Mouse (Mus musculus) limb, embryonic 15.5 days (tissue): ENCODE data around the gene Cytip. TPM values are rescaled to one million over a fixed set of nuclear protein-coding genes. Genes with fewer than 3 reads are reported as not detected.

ENCODE experiments used
- ATAC-seq: fragments of 200-750 bp; cut with Nextera tagmentation; 2 replicates; pipeline ENCODE4 v1.8.0; 2017; ENCODE audit warnings: low read depth, moderate TSS enrichment; ENCODE audit not compliant: insufficient number of reproducible peaks, low FRiP score, low TSS enrichment
- H3K27ac ChIP-seq: fragments of 300-500 bp; sonication (generic); 2 replicates; pipeline ENCODE4 v1.5.1; 2015; ENCODE audit warnings: moderate library complexity, mild to moderate bottlenecking, inconsistent platforms
- H3K27me3 ChIP-seq: fragments of 300-500 bp; sonication (generic); 2 replicates; pipeline ENCODE4 v1.6.1; 2015; ENCODE audit warnings: inconsistent platforms
- H3K36me3 ChIP-seq: fragments of 300-500 bp; sonication (generic); 2 replicates; pipeline ENCODE4 v1.6.1; 2015; ENCODE audit warnings: inconsistent platforms
- H3K4me1 ChIP-seq: fragments of 300-500 bp; sonication (generic); 2 replicates; pipeline ENCODE4 v1.6.1; 2015; ENCODE audit warnings: inconsistent platforms
- H3K4me2 ChIP-seq: fragments of 300-500 bp; sonication (generic); 2 replicates; pipeline ENCODE4 v1.6.1; 2015; ENCODE audit warnings: mild to moderate bottlenecking, inconsistent platforms
- H3K4me3 ChIP-seq: fragments of 300-500 bp; sonication (generic); 2 replicates; pipeline ENCODE4 v1.5.1; 2015; ENCODE audit warnings: mild to moderate bottlenecking, inconsistent platforms
- H3K9ac ChIP-seq: fragments of 300-500 bp; sonication (generic); 2 replicates; pipeline ENCODE4 v1.6.1; 2015; ENCODE audit warnings: inconsistent platforms
- H3K9me3 ChIP-seq: fragments of 300-500 bp; sonication (generic); 2 replicates; pipeline ENCODE4 v1.6.1; 2016; ENCODE audit warnings: inconsistent platforms
- WGBS: fragments of 180-500 bp; shearing (Covaris S2); methylation state at CpG from one replicate; pipeline ENCODE4 v1.1.7; 2015; 5-methylcytosine and 5-hydroxymethylcytosine counted together
- polyA plus RNA-seq: library from polyadenylated mRNA; unstranded; fragments of >200 nt; fragmentation: Nextera tagmentation; extraction: Ambion mirVana; gene quantifications from 2 replicates; pipeline ENCODE4 v1.2.1, GENCODE M21; 2015

Gene Cytip
- polyA plus RNA-seq, 1 experiment from 2014 or later = 2.8 TPM

DNA sequence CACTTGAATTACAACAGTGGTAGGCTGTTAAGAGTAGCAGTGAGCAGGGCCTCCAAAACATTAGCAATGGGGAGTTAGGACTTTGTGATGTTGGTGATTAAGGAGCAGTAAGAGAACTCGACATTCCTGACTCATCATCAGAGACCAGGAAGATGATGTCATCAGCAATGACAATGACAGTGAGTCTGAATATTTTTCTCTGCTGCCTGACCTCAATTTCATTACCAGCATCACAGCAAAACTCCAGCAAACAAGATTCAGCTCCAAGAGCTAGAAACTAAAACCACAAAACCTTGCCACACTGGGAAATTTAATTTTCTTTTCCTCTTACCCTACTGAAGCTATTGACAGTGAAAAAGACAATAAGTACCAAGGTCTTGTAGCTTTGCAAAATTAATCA lies 14.6 kb downstream of the Cytip start:
- no peak overlapping the region for H3K9ac ChIP-seq
- ATAC-seq = no peak
- H3K4me1 ChIP-seq = no peaks in the 10 kb centered on the region
- H3K9me3 ChIP-seq = no peaks in the 10 kb centered on the region
- no peak overlapping the region for H3K4me3 ChIP-seq
- no peak overlapping the region for H3K4me2 ChIP-seq
- H3K36me3 ChIP-seq = no peaks in the 10 kb centered on the region
- 57% methylated on average over 1 of the region's 1 CpGs for WGBS
- H3K27ac ChIP-seq = no peak overlapping the region
- no peaks in the 10 kb centered on the region for H3K27me3 ChIP-seq

GRCm38 (mm10) chr2:58179056-58179455 lies 16.3 kb downstream of the Cytip start:
- ATAC-seq = no peak
- H3K9ac ChIP-seq = no peak overlapping the region
- H3K27me3 ChIP-seq = no peaks in the 10 kb centered on the region
- no peaks in the 10 kb centered on the region for H3K36me3 ChIP-seq
- H3K9me3 ChIP-seq = no peaks in the 10 kb centered on the region
- H3K4me3 ChIP-seq = no peak overlapping the region
- no peak overlapping the region for H3K27ac ChIP-seq
- peaks cover 4% of the 10 kb centered on the region; the same call in 1 of the 2 replicates for H3K4me1 ChIP-seq
- WGBS = 61% methylated on average over 1 of the region's 1 CpGs
- H3K4me2 ChIP-seq = no peak overlapping the region

GRCm38 (mm10) chr2:58175392-58176291 lies 19.7 kb downstream of the Cytip start:
- Histone ChIP-seq H3K9me3 (no peaks in the 10 kb centered on the region), H3K9ac (no peak overlapping the region), H3K27me3 (no peaks in the 10 kb centered on the region), H3K4me2 (no peak overlapping the region), H3K36me3 (no peaks in the 10 kb centered on the region), H3K4me3 (no peak overlapping the region), H3K4me1 (peaks cover 4% of the 10 kb centered on the region; the same call in 1 of the 2 replicates), H3K27ac (no peak overlapping the region)
- ATAC-seq = no peak
- 57% methylated on average over 8 of the region's 8 CpGs for WGBS

GRCm38 (mm10) chr2:58174476-58175286 lies 20.7 kb downstream of the Cytip start:
- Histone ChIP-seq H3K9me3 (no peaks in the 10 kb centered on the region), H3K4me2 (no peak overlapping the region), H3K4me3 (no peak overlapping the region), H3K4me1 (peaks cover 4% of the 10 kb centered on the region; the same call in 1 of the 2 replicates), H3K27me3 (no peaks in the 10 kb centered on the region), H3K36me3 (no peaks in the 10 kb centered on the region), H3K9ac (no peak overlapping the region), H3K27ac (no peak overlapping the region)
- no peak for ATAC-seq
- 46% methylated on average over 9 of the region's 9 CpGs for WGBS

DNA sequence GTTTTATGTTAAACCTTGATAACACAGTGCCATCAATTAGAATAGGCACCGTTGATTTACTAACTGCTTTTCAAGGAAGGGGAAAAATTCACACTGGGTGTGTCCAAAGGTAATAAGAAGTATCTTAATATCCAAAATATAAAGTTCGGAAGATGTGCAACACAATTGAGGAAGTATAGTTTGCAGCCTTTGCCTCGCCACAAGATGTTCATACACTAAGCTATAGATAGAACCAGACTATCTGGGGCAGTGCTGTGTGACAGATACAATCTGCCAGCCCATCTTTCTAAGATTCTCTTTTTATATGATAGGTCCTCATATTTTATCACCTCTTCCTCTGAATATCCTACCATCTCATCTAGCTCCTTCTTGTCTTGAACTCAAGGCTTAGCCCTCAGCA lies 22.4 kb downstream of the Cytip start:
- Histone ChIP-seq H3K27ac (no peak overlapping the region), H3K4me1 (peaks cover 4% of the 10 kb centered on the region; the same call in 1 of the 2 replicates), H3K4me3 (no peak overlapping the region), H3K36me3 (no peaks in the 10 kb centered on the region), H3K9ac (no peak overlapping the region), H3K9me3 (no peaks in the 10 kb centered on the region), H3K4me2 (no peak overlapping the region), H3K27me3 (no peaks in the 10 kb centered on the region)
- ATAC-seq = no peak
- 81% methylated on average over 3 of the region's 3 CpGs for WGBS

DNA sequence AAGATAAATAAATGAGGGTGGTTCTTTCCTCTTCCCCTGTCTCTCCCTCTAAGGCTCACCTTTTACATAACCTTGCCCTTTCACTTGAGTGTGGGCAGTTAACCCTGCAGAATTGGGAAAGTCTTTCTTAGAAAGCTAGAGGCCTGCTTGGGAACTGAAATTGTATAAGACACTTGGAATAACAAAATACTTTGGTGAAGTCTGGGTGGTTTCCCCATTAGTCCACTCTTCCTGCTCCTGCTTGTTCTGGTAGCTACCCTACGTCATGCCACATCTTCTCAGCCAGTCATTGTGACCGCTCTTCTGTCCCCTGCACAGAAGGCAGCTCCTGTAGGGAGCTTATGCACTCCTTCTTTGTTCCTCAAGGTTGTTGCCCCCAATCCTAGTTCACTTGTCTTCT lies 26.2 kb downstream of the Cytip start:
- no peak overlapping the region for H3K4me2 ChIP-seq
- WGBS = 86% methylated on average over 2 of the region's 2 CpGs
- no peak overlapping the region for H3K4me3 ChIP-seq
- no peaks in the 10 kb centered on the region for H3K4me1 ChIP-seq
- H3K27me3 ChIP-seq = no peaks in the 10 kb centered on the region
- no peaks in the 10 kb centered on the region for H3K9me3 ChIP-seq
- H3K36me3 ChIP-seq = no peaks in the 10 kb centered on the region
- no peak overlapping the region for H3K27ac ChIP-seq
- no peak for ATAC-seq
- no peak overlapping the region for H3K9ac ChIP-seq

- 80% methylated on average over 3 of the region's 3 CpGs for WGBS
- H3K4me3 ChIP-seq = no peak overlapping the region
- H3K27ac ChIP-seq = no peak overlapping the region
- H3K9me3 ChIP-seq = no peaks in the 10 kb centered on the region
- H3K27me3 ChIP-seq = no peaks in the 10 kb centered on the region
- ATAC-seq = no peak
- no peaks in the 10 kb centered on the region for H3K36me3 ChIP-seq
- no peak overlapping the region for H3K9ac ChIP-seq
- no peaks in the 10 kb centered on the region for H3K4me1 ChIP-seq
- H3K4me2 ChIP-seq = no peak overlapping the region
Measured at GRCm38 (mm10) chr2:58167654-58168053, 27.7 kb downstream of the Cytip start.

DNA sequence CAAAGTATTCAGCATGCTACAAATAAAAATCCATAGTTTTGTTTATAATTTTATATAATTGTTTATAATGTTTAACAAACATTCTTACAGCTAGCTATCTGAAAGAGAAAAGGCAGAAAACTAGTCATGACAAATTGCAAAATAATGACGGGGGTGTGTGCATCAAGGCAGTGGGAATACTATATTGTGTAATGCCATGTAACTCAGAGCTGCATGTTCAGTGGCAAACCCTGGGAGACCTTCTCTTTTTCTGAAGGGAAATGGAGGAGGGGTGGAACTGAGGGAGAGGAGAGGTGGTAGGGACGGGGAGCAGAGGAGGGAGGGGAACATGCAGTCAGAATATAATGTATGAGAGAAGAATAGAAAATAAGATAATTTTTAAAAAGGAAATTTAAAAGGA lies 28.6 kb downstream of the Cytip start:
- no peak overlapping the region for H3K4me3 ChIP-seq
- 60% methylated on average over 2 of the region's 2 CpGs for WGBS
- no peak overlapping the region for H3K4me2 ChIP-seq

DNA sequence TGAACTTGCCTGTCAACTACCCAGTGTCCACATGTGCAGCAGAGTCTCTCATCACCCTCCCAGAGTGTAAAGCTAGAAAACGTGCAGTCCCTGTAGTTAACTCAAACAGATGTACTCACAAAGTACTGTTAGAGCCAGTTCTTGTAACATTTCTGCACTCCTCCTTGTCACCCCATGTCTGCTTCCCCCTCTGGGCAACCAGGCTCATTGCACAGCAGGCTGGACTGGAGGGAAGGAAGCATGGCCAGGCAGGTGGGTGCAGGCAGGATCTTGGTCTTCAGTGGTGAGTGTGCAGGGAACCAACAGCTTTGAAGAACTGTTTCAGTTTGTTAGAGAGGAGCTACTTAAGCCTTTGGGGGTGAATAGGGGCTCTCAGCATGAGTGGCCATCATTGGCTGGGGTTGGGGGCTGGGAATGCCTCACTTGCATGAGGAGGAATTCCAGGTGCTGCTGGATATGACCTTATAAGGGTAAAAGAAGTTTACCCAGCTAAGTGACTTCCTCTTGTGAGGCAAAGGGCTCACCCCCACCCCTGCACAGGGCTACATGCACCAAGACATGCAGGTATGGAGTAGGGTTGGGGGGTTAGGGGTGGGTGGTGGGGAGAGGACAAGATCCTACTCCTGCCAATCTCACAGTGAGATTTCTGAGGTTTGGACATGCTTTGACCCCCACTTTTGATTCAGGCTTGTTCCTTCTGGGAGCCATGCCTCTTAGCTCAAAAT lies 31.7 kb downstream of the Cytip start:
- Histone ChIP-seq H3K4me2 (no peak overlapping the region), H3K27me3 (no peaks in the 10 kb centered on the region), H3K4me1 (0 out of 2 replicates have a peak, but pooled peaks cover 5% of the 10 kb centered on the region), H3K9ac (no peak overlapping the region), H3K4me3 (no peak overlapping the region), H3K9me3 (no peaks in the 10 kb centered on the region), H3K36me3 (no peaks in the 10 kb centered on the region), H3K27ac (no peak overlapping the region)
- WGBS = 44% methylated on average over 1 of the region's 1 CpGs
- ATAC-seq = no peak

More for the DNA sequence above, 28.6 kb downstream of the Cytip start:
- Histone ChIP-seq H3K9ac (no peak overlapping the region), H3K9me3 (no peaks in the 10 kb centered on the region), H3K27me3 (no peaks in the 10 kb centered on the region), H3K27ac (no peak overlapping the region), H3K4me1 (no peaks in the 10 kb centered on the region), H3K36me3 (no peaks in the 10 kb centered on the region)
- ATAC-seq = no peak

- H3K36me3 ChIP-seq = no peaks in the 10 kb centered on the region
- no peak overlapping the region for H3K9ac ChIP-seq
- no peak overlapping the region for H3K4me2 ChIP-seq
- H3K4me3 ChIP-seq = no peak overlapping the region
- no peaks in the 10 kb centered on the region for H3K27me3 ChIP-seq
- no peak for ATAC-seq
- H3K4me1 ChIP-seq = 0 out of 2 replicates have a peak, but pooled peaks cover 5% of the 10 kb centered on the region
- WGBS = 85% methylated on average over 4 of the region's 4 CpGs
- H3K9me3 ChIP-seq = no peaks in the 10 kb centered on the region
- no peak overlapping the region for H3K27ac ChIP-seq
Measured at GRCm38 (mm10) chr2:58161813-58162212, 33.5 kb downstream of the Cytip start.

GRCm38 (mm10) chr2:58160541-58161307 lies 34.6 kb downstream of the Cytip start:
- Histone ChIP-seq H3K36me3 (no peaks in the 10 kb centered on the region), H3K9me3 (no peaks in the 10 kb centered on the region), H3K27ac (peak overlapping the region; percentile 33; the same call in 1 of the 2 replicates), H3K4me1 (0 out of 2 replicates have a peak, but pooled peaks cover 5% of the 10 kb centered on the region), H3K4me3 (peak overlapping the region; percentile 10; the same call in 1 of the 2 replicates), H3K9ac (no peak overlapping the region), H3K27me3 (no peaks in the 10 kb centered on the region), H3K4me2 (peak overlapping the region; percentile 29)
- WGBS = 32% methylated on average over 21 of the region's 21 CpGs
- peak; percentile 55; the same call in 1 of the 2 replicates for ATAC-seq
